Mouse (Mus musculus): ENCODE results near the gene Pop7. TPM values are rescaled to one million over a fixed set of nuclear protein-coding genes. Genes with fewer than 3 reads are reported as not detected.

Gene Pop7
- total RNA-seq, 1 experiment from 2014 or later, result 22.3 TPM

DNA sequence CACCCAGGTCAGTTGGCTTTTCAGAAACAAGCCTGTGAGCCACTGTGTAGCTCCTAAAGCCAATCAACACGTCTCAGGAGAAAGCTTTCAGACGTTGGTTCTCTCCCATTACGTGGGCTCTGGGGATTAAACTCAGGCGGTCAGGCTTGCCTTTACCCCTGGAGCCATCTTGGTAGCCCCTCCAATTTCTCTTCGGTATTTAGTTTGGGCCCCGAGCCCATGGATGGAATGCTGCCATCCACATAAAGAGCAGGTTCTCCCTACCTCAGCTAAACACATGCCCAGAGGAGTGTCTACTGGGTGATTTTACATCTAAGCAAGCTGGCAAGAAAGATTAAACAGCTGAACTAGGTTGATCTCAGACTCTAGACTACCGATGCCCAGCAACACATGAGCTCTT lies 2.1 kb downstream of the Pop7 start:
- no peak for DNase-seq

- DNase-seq, result peak; percentile 45
Measured at GRCm38 (mm10) chr5:137493831-137494230, 8.5 kb downstream of the Pop7 start.

DNA sequence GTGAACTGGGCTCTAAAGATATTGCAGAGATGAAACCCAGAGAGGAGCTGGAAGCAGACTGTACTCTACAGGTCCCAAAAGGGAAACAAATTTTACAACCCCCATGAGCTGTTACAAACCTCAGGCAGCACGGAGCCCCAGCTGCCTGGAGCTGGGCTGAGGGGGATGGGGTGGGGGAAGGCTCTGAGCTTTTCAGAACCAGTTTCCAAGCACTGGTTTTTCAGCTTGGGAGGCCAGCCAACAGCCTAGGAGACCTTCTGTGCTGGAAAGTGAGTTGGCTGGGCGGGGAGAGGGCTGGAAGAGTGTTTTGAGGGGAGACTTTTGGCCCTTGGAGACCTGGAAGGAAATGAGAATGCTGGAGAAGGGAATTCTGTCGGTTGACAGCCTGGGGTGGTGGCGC lies 10.8 kb downstream of the Pop7 start:
- no peak for DNase-seq

DNA sequence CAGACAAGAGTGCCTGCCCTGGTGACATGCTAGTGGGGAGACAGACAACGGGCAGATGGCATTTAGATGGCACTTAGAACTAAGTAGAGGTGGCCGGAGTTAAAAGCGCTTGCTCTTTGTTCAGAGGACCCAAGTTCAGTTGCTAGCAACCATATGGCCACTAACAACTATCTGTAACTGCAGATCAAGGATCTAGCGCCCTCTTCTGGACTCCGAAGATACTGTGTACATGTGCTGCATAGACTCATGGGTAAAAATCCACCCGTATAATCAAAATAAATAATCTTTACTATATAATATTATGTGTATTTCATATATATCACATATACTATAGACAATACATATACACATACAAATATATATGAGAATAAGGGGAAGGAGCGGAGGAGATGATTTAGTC lies 14.7 kb downstream of the Pop7 start:
- DNase-seq, result no peak

GRCm38 (mm10) chr5:137485851-137486155 lies 16.5 kb downstream of the Pop7 start:
- no peak for DNase-seq

GRCm38 (mm10) chr5:137485071-137485850 lies 17.1 kb downstream of the Pop7 start:
- no peak for DNase-seq

- peak; percentile 57 for DNase-seq
Measured at GRCm38 (mm10) chr5:137481897-137482296, 20.4 kb downstream of the Pop7 start.

- DNase-seq, result peak; percentile 86
Measured at GRCm38 (mm10) chr5:137481138-137481537, 21.2 kb downstream of the Pop7 start.

DNA sequence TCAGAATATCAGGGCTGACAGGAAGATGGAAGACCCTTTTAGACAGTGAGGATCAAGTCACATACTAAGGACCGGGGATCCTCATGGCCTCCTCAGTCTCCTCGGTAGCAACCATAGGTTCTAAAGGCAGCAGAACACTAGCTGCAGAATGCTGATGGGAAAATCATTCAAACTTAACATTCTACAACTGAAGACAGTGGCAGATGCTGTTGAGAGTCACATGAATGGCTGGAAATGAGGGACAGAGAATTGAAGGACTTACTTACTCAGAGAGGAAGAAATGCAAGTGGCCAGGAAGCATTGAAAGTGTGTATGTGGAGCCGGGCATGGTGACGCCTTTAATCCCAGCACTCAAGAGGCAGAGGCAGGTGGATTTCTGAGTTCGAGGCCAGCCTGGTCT lies 25.4 kb downstream of the Pop7 start, which contains the start of gene Zan:
Gene Zan (minus strand): TSS at position 101 of the 400 bp plus-strand sequence.
- DNase-seq, result no peak

DNA sequence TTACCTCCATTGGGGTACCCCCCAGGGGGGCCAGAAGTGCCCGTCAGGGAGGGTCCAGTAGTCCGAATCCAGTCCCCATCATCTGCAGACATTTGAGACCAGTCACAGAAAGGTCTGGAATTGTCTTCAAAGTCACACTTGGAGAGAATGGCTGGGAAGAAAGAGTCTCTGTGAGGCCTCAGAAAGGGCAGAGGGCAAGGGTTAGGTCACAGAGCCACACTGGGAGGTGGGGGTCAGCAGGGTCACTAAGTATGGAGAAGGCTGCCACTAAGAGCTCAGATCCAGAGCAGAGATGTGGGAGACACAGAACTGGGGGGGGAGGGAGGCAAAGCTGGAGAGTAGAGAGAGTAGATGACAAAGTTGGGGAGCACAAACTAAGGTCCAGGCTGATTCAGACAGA lies 28.0 kb downstream of the Pop7 start:
- DNase-seq, result no peak

DNA sequence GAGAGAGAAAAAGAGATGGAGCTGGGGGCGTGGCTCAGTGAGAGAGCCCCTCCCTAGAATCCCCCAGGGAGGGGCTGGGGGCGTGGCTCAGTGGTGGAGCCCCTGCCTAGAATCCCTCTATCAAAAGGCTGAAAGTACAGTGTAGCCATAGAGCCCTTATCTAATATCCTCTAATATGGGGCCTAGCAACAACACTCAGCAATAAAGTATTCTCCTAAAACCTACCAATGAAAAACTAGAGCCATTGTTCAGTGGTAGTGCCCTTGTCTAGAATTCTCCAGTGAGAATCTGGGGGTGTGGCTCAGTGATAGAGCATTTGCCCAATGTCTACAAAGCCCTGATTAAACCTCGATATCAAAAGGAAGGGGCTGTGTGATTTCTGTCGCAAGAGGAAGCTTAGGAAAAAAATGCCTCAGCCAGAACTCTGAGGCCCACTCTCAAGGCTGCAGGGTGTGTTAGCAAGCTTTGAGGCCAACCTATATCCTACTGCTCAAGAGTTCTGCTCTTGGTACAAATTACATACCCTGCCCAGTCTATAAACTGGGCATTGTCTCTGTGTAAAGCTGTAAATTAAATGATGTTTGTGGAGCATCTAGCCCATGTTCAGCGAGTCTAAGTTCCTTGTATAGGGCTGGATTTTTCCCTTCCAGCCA lies 29.9 kb downstream of the Pop7 start:
- DNase-seq, result no peak

- peak; percentile 53 for DNase-seq
Measured at GRCm38 (mm10) chr5:137466946-137467345, 35.4 kb downstream of the Pop7 start.

- DNase-seq, result no peak
Measured at GRCm38 (mm10) chr5:137465049-137465448, 37.3 kb downstream of the Pop7 start.

- no peak for DNase-seq
Measured at GRCm38 (mm10) chr5:137455866-137456591, 46.3 kb downstream of the Pop7 start.

- no peak for DNase-seq
Measured at GRCm38 (mm10) chr5:137455206-137455605, 47.1 kb downstream of the Pop7 start.

Small RNAs within 50 kb of the gene (microRNA-seq; reads per million reads assigned to microRNA genes)
- gene Mir6418, result 0.76 to 0.85 reads per million in 2 experiments

Other genes starting within 250 kb of the Pop7 start
- gene Ache, start 215.0 kb downstream of the Pop7 start, total RNA-seq (2021), result 10.3 and 17.4 TPM in 2 replicates
- gene Ufsp1, start 207.9 kb downstream of the Pop7 start, total RNA-seq (2021), result 8.0 and 11.9 TPM in 2 replicates
- 139 and 168 TPM in 2 replicates for gene Srrt, start 194.8 kb downstream of the Pop7 start, total RNA-seq (2021)
- gene Trip6, start 188.1 kb downstream of the Pop7 start, total RNA-seq (2021), result 29.2 and 34.7 TPM in 2 replicates
- 9.4 and 13.0 TPM in 2 replicates for gene Slc12a9, start 168.9 kb downstream of the Pop7 start, total RNA-seq (2021)
- 65.1 and 69.7 TPM in 2 replicates for gene Ephb4, start 152.4 kb downstream of the Pop7 start, total RNA-seq (2021)
- gene Zan, start 25.5 kb downstream of the Pop7 start, total RNA-seq (2021), result not detected in 2 replicates
- gene Gigyf1, start 16.0 kb upstream of the Pop7 start, total RNA-seq (2021), result 30.5 and 36.6 TPM in 2 replicates
- gene Epo, start 30.7 kb upstream of the Pop7 start, total RNA-seq (2021), result not detected in 2 replicates
- gene Gnb2, start 31.0 kb upstream of the Pop7 start, total RNA-seq (2021), result 574 and 611 TPM in 2 replicates
- gene Actl6b, start 51.0 kb upstream of the Pop7 start, total RNA-seq (2021), result 2.8 and 3.8 TPM in 2 replicates
- gene Tfr2, start 67.3 kb upstream of the Pop7 start, total RNA-seq (2021), result 1.4 and 26.4 TPM in 2 replicates
- 42.5 and 44.9 TPM in 2 replicates for gene Mospd3, start 98.5 kb upstream of the Pop7 start, total RNA-seq (2021)
- 414 and 471 TPM in 2 replicates for gene Pcolce, start 111.3 kb upstream of the Pop7 start, total RNA-seq (2021)
- gene Fbxo24, start 126.5 kb upstream of the Pop7 start, total RNA-seq (2021), result 0.38 and 0.85 TPM in 2 replicates
- 30.1 and 35.9 TPM in 2 replicates for gene Lrch4, start 126.6 kb upstream of the Pop7 start, total RNA-seq (2021)
- gene Gm20605, start 126.7 kb upstream of the Pop7 start, total RNA-seq (2021), result 7.2 and 11.6 TPM in 2 replicates
- 7.4 and 12.8 TPM in 2 replicates for gene Sap25, start 138.8 kb upstream of the Pop7 start, total RNA-seq (2021)
- 4.2 and 4.6 TPM in 2 replicates for gene Irs3, start 143.2 kb upstream of the Pop7 start, total RNA-seq (2021)
- gene Agfg2, start 182.2 kb upstream of the Pop7 start, total RNA-seq (2021), result 22.9 and 25.3 TPM in 2 replicates
- 3.6 and 5.9 TPM in 2 replicates for gene Nyap1, start 239.1 kb upstream of the Pop7 start, total RNA-seq (2021)
- gene Tsc22d4, start 243.2 kb upstream of the Pop7 start, total RNA-seq (2021), result 74.9 and 87.3 TPM in 2 replicates